Mouse (Mus musculus) intestine, embryonic 16.5 days (tissue): ENCODE data around the gene Cntn2. TPM values are rescaled to one million over a fixed set of nuclear protein-coding genes. Genes with fewer than 3 reads are reported as not detected.

Source experiments
- ATAC-seq: fragments of 200-750 bp; cut with Nextera tagmentation; 2 replicates; pipeline ENCODE4 v1.8.0; 2017; ENCODE audit warnings: moderate TSS enrichment, moderate library complexity
- H3K27ac ChIP-seq: fragments of 300-500 bp; sonication (generic); 2 replicates; pipeline ENCODE4 v1.5.1; 2014; ENCODE audit warnings: mild to moderate bottlenecking, low read length
- H3K27me3 ChIP-seq: fragments of 300-500 bp; sonication (generic); replicated peaks from 2 replicates; pipeline ENCODE4 v1.6.1; 2014; ENCODE audit warnings: low read length, control low read depth, mixed read lengths; ENCODE audit not compliant: control insufficient read depth, insufficient read depth
- H3K36me3 ChIP-seq: fragments of 300-500 bp; sonication (generic); 2 replicates; pipeline ENCODE4 v1.6.1; 2014; ENCODE audit warnings: low read length, control low read depth; ENCODE audit not compliant: control insufficient read depth, insufficient read depth
- H3K4me1 ChIP-seq: fragments of 300-500 bp; sonication (generic); 2 replicates; pipeline ENCODE4 v1.6.1; 2014; ENCODE audit warnings: low read length, control low read depth, mixed read lengths; ENCODE audit not compliant: control insufficient read depth, insufficient read depth
- H3K4me2 ChIP-seq: fragments of 300-500 bp; sonication (generic); 2 replicates; pipeline ENCODE4 v1.6.1; 2014; ENCODE audit warnings: low read depth, low read length, control low read depth
- H3K4me3 ChIP-seq: fragments of 300-500 bp; sonication (generic); 2 replicates; pipeline ENCODE4 v1.5.1; 2014; ENCODE audit warnings: mild to moderate bottlenecking, low read length
- H3K9ac ChIP-seq: fragments of 300-500 bp; sonication (generic); 2 replicates; pipeline ENCODE4 v1.6.1; 2014; ENCODE audit warnings: low read depth, low read length
- H3K9me3 ChIP-seq: fragments of 300-500 bp; sonication (generic); 2 replicates; pipeline ENCODE4 v1.6.1; 2016; ENCODE audit warnings: low read length, control low read depth; ENCODE audit not compliant: control insufficient read depth
- WGBS: fragments of 180-500 bp; shearing (Covaris S2); extraction: QIAGEN DNeasy Blood & Tissue Kit; methylation state at CpG from one replicate; pipeline ENCODE4 v1.1.7; 2014; 5-methylcytosine and 5-hydroxymethylcytosine counted together
- polyA plus RNA-seq: library from polyadenylated mRNA; unstranded; fragments of >200 nt; fragmentation: Nextera tagmentation; extraction: Ambion mirVana; gene quantifications from 2 replicates; pipeline ENCODE4 v1.2.1, GENCODE M21; 2015

Cntn2 gene
- polyA plus RNA-seq: 0.27 and 0.31 TPM in 2 replicates

DNA sequence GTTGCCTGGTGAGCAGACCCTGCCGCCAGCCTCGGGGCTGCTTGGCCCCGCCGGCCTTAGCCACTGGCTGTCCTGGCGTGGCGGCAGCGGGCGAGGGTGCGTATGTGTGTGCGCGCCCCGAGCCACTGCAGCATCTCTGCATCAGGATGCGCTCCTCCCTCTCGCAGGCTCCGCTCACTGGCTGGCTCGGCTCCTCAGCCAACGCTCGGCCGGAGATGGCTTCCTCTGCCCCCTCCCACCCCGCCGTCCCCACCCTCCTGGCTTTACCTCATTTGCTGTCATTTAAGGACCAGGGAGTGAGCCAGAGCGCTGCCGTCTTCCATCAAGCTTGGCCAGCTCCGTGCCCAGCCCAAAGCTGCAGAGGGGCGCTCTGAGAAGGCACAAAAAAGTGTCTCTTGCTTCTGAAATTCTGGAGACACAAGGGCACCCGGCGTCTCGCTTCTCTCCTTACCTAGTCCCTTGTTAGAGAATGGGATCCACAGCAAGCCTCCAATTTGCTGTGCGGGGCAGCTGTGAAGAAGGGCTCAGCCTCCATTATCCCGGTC, at the start of gene Cntn2:
Gene Cntn2 (minus strand): TSS at position 495 of the 545 bp plus-strand sequence.
- no peak within 1 kb of the TSS for H3K9ac ChIP-seq

DNA sequence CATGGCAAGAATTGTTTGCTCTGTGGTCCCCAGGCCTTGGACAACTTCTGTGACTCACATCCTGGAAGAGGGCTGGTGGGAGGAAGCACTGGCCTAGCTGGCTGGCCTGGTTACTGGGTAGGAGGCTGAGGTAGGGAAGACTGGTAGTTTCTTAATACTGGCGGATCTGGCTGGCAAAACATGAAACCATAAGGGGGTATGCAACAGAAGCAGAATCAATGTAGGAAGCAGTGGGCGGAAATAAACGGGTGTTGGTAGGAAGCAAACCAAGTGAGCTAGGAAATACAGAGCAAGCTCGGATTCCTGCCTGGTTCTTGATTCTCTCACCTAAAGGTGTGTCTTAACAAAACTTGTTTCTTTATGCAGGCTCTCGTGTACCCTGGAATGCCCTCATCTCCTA, 49.1 kb upstream of the Cntn2 start:
- no peak for ATAC-seq
- H3K4me2 ChIP-seq: no peak overlapping the region
- no peaks in the 10 kb centered on the region for H3K4me1 ChIP-seq
- H3K9ac ChIP-seq: no peak overlapping the region
- H3K27me3 ChIP-seq: no peaks in the 10 kb centered on the region
- no peak overlapping the region for H3K4me3 ChIP-seq
- H3K27ac ChIP-seq: no peak overlapping the region
- H3K9me3 ChIP-seq: no peaks in the 10 kb centered on the region
- 85% methylated on average over 5 of the region's 5 CpGs for WGBS
- no peaks in the 10 kb centered on the region for H3K36me3 ChIP-seq

More for the DNA sequence above, at the start of gene Cntn2:
- no peaks in the 10 kb centered on the region for H3K36me3 ChIP-seq
- WGBS: 3% methylated on average over 30 of the region's 30 CpGs
- peak within 1 kb of the TSS; percentile 38 for H3K4me2 ChIP-seq
- no peak within 1 kb of the TSS for H3K27ac ChIP-seq
- H3K27me3 ChIP-seq: peaks cover 17% of the 10 kb centered on the region
- ATAC-seq: no peak
- peak within 1 kb of the TSS; percentile 12; the same call in 1 of the 2 replicates for H3K4me3 ChIP-seq
- H3K4me1 ChIP-seq: peaks cover 14% of the 10 kb centered on the region
- no peaks in the 10 kb centered on the region for H3K9me3 ChIP-seq

DNA sequence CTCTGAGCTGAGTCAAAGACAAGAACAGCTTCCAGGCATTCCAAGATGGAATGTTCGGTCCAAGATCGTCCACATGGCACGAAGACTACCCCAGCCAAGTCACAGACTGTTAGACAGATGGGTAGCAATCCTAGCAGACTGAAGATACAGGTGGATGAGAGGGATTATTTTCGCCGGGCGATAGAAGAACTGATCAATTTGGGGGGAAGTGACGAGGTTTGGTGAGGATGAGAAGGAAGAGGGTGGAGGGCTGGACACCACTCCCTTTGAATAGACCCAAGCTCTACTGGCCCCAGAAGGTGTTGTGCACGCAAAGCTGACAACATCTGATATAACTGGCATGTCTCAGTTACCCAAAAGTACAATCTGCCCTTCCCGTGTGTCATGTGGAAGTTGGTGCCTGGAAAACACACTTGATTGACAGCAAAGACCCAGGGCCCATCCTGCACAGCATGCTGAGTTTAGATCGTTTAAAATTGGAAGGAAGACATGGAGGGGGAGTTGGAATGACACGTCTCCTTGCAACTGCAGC, 48.4 kb upstream of the Cntn2 start:
- no peak overlapping the region for H3K4me3 ChIP-seq
- WGBS: 82% methylated on average over 11 of the region's 11 CpGs

DNA sequence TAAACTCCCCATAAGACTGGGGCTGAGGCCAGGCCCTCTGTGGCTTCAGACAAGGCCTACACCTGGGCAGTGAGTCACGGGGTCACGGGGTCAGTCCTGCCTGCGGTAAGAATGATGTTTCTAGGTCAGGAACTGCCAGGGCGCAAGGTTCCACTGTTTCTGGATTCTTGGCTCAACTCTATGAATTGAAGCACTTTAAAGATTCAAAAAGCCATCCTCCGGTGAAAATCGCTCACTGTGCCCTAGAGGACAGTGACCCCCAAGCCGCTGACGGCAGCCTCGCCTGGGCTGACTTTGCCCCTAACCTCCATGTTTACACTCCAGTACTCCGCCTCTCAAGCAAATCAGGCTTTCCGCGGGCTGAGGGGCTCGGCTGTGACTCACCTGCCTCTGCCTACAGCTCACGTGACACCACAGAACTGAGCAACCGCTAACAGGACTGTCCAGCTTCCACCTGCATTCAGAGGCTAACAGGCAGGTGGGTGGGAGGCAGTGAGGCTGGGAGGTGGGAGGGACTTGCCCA, 43.7 kb upstream of the Cntn2 start:
- H3K4me3 ChIP-seq: no peak overlapping the region; the same call in 1 of the 2 replicates
- 26% methylated on average over 15 of the region's 15 CpGs for WGBS
- H3K27ac ChIP-seq: 0 out of 2 replicates have a peak overlapping the region, but pooled peaks have one; percentile 1
- H3K36me3 ChIP-seq: no peaks in the 10 kb centered on the region
- H3K27me3 ChIP-seq: no peaks in the 10 kb centered on the region
- no peaks in the 10 kb centered on the region for H3K4me1 ChIP-seq
- peak; percentile 89 for ATAC-seq
- peak overlapping the region; percentile 30; the same call in 1 of the 2 replicates for H3K4me2 ChIP-seq
- no peak overlapping the region for H3K9ac ChIP-seq
- H3K9me3 ChIP-seq: no peaks in the 10 kb centered on the region

More for the DNA sequence above, 48.4 kb upstream of the Cntn2 start:
- no peaks in the 10 kb centered on the region for H3K9me3 ChIP-seq
- H3K9ac ChIP-seq: no peak overlapping the region
- no peak overlapping the region for H3K27ac ChIP-seq
- H3K36me3 ChIP-seq: no peaks in the 10 kb centered on the region
- no peak for ATAC-seq
- no peaks in the 10 kb centered on the region for H3K4me1 ChIP-seq
- no peak overlapping the region for H3K4me2 ChIP-seq
- no peaks in the 10 kb centered on the region for H3K27me3 ChIP-seq

DNA sequence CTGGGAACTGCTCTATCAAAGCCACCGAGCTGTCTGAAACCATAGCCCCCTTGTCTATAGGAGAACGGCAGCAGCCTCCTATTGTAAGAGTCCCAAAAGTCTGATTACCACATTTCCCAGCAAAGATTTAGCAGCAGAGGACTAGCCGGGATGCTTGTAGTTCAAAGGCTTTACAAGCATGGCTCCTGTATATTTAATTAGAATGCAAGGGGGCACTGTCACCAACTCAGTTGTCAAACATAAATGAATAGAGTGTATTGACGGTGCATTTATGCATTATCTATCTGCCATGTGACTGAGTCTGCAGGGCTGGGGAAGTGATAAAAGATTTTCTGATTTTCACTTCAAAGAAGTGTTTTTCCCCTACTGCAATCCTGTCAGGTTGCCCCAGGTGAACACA, 42.3 kb upstream of the Cntn2 start:
- no peak for ATAC-seq
- Histone ChIP-seq H3K36me3 (no peaks in the 10 kb centered on the region), H3K9me3 (no peaks in the 10 kb centered on the region), H3K9ac (no peak overlapping the region), H3K4me2 (no peak overlapping the region), H3K4me1 (no peaks in the 10 kb centered on the region), H3K4me3 (no peak overlapping the region), H3K27me3 (no peaks in the 10 kb centered on the region), H3K27ac (no peak overlapping the region)
- 64% methylated on average over 4 of the region's 4 CpGs for WGBS

GRCm38 (mm10) chr1:132582998-132583604, 40.0 kb upstream of the Cntn2 start:
- H3K4me3 ChIP-seq: no peak overlapping the region
- H3K27me3 ChIP-seq: no peaks in the 10 kb centered on the region
- H3K27ac ChIP-seq: no peak overlapping the region
- H3K9ac ChIP-seq: no peak overlapping the region
- no peaks in the 10 kb centered on the region for H3K36me3 ChIP-seq
- H3K9me3 ChIP-seq: no peaks in the 10 kb centered on the region
- no peak for ATAC-seq
- 70% methylated on average over 18 of the region's 18 CpGs for WGBS
- H3K4me1 ChIP-seq: no peaks in the 10 kb centered on the region
- H3K4me2 ChIP-seq: no peak overlapping the region

DNA sequence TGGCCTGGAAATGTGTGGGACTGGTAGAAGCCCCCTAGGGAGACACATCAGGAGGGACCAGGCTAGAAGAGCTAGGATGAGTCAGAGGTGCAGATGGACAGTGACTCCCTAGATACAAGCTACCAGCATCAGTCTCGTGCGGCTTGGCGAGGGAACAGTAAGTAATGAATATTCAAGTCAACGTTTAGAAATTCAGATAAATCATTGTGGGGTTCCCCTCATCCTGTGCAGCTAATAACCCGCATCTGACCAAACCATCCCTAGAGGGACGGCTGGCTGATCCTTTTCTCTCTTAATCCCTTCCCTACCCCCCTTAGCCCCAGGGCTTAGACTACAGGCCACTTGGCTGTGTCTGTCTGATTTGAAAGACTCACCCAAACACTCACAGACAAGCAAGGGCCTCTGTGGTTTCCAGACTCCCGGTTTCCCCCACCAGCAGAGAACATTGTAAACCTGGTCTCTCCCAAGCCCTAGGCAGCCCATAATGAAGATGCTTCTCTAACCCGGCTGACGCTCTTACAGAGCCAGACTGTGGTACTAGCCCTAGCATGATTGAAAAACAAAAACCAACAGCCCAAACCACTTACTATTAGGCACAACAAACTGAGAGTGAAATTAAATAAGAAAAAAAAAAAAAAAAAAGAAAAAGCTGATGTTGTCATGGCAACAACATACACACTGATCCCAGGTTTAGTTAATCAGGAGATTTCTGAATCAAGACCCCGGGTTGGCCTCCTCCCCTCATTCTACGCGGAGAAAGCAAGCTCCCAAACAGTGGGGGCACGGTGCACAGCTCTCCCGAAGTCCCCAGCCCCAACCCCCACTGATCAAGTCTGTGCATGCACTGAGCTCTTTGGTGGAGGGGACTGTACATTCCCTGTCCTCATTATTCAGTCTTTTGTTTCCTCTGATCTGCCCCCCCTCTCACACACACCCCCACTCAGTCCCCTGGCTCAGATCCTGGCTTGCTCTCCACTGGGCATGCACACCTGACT, 39.1 kb upstream of the Cntn2 start:
- Histone ChIP-seq H3K9me3 (no peaks in the 10 kb centered on the region), H3K9ac (no peak overlapping the region), H3K36me3 (no peaks in the 10 kb centered on the region), H3K27me3 (no peaks in the 10 kb centered on the region), H3K27ac (no peak overlapping the region), H3K4me1 (no peaks in the 10 kb centered on the region), H3K4me2 (no peak overlapping the region), H3K4me3 (no peak overlapping the region)
- ATAC-seq: no peak
- WGBS: 58% methylated on average over 14 of the region's 14 CpGs

GRCm38 (mm10) chr1:132580063-132580462, 37.0 kb upstream of the Cntn2 start:
- Histone ChIP-seq H3K36me3 (no peaks in the 10 kb centered on the region), H3K9me3 (no peaks in the 10 kb centered on the region), H3K27ac (no peak overlapping the region), H3K27me3 (no peaks in the 10 kb centered on the region), H3K9ac (no peak overlapping the region), H3K4me1 (no peaks in the 10 kb centered on the region), H3K4me2 (no peak overlapping the region), H3K4me3 (no peak overlapping the region)
- 91% methylated on average over 7 of the region's 7 CpGs for WGBS
- ATAC-seq: no peak

DNA sequence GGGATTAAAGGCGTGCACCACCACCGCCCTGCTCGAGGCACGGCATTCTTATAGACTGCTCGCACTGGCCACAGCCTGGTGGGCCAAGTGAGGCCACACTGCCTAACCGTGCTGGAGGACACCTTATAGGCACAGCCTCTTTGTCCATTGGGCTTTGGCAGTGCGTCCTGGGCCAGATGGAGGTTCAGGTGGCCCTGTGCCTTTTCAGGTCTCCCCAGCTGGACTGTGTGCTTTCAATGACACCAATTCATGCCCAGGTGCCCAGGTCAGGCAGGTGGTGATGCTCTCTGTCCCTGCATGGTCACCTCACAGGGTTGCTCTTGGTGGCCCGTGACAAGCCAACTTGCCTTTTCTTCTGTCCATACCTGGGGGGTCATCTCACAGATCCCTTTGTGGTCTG, 33.8 kb upstream of the Cntn2 start:
- no peaks in the 10 kb centered on the region for H3K27me3 ChIP-seq
- H3K36me3 ChIP-seq: no peaks in the 10 kb centered on the region
- no peak overlapping the region for H3K4me2 ChIP-seq
- no peak overlapping the region for H3K9ac ChIP-seq
- no peak overlapping the region for H3K27ac ChIP-seq
- no peaks in the 10 kb centered on the region for H3K4me1 ChIP-seq
- no peak for ATAC-seq
- no peak overlapping the region for H3K4me3 ChIP-seq
- 92% methylated on average over 8 of the region's 8 CpGs for whole genome bisulfite sequencing
- H3K9me3 ChIP-seq: no peaks in the 10 kb centered on the region
